Mouse (Mus musculus) heart, postnatal 0 days (tissue): ENCODE measurements around the gene Fbxo47.

ENCODE experiments used
- CTCF ChIP-seq: IDR thresholded peaks from 2 replicates; pipeline ENCODE4 v1.5.1; 2016; ENCODE audit warnings: antibody characterized with exemption, control low read depth, low read depth
- EP300 ChIP-seq: IDR thresholded peaks from 2 replicates; pipeline ENCODE4 v1.6.1; 2016; ENCODE audit warnings: antibody characterized with exemption, low read depth

GRCm38 (mm10) chr11:97803847-97804246 lies 80.1 kb downstream of the Fbxo47 start:
- TF ChIP-seq CTCF (no peak), EP300 (no peak)
